Mouse (Mus musculus): Measurements from ENCODE around the gene Hmg20a. TPM values are rescaled to one million over a fixed set of nuclear protein-coding genes. Genes with fewer than 3 reads are reported as not detected.
A peak's percentile ranks its signal among the peaks of the same experiment; 100 is the strongest.

Hmg20a gene
- total RNA-seq, 4 experiments from 2014 or later, result 11.0 to 14.5 (median 11.1) TPM

DNA sequence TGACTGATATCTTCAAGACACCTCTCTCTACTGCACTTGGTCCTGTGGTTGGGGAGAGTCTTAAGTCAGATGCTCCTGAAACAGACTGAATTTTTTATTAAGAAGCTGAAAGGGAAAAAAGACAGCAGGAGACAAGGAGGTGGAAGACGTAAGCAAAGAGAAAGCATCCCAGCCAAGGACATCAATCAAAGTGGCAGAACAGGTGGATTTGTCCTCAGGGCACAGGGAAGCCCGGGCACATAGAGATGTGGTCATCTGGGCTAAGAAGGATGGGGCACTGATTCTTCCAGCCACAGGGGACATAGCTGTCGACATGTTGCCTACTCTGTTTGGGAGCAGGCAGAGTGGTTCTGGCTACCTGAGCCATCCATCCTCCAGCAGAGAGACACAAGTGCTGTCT is 97.8 kb downstream of the Hmg20a start:
- DNase-seq (ENCODE audit: low spot score in 2 of 2), result no peak

DNA sequence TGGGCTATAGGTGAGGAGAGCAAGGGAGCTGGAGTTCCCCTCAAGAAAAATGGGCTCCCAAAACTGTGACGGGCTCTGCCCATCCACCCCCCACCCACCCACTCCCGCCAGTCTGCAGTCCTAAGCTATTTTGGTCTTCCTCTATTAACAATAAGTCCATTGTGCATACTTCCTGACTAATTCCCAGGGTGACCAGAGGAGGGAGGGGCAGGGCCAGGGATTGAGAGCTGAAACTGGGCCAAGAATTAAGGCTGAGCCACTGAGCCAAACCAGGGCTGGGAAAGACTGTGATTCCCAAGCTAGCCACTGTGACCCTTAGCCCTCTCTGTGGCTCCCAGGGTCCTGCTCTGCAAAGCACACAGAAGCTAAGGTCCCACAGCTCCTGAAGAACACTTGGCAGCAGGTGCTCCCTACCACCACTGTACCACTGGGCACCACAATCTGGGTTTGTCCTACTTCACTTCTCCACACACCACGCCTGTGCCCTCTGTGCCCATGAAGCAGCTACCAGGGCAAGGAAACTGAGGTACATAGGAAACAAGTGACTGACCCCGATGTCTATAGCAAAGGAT is 98.4 kb downstream of the Hmg20a start:
- DNase-seq (ENCODE audit: low spot score in 2 of 2), result peak in 1 of 2 experiments; percentile 46

DNA sequence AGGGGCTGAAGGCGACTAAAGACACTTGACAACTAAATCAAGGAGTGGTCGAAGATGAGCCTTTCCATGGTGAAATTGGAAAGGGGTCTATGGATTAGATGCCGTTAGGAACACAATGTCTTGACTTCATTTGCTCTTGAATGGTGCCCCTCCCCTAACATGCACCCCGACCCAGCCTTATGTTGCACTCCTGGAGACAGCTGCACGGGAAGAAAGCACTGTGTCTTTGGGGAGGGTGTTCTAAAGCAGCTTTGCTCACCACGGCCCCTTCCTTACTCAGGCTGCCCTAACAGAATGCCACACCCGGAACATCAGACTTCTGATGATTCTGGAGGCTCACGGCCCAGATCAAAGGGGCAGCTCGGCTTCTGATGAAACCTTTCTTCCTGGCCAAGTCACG is 103.9 kb downstream of the Hmg20a start:
- DNase-seq (ENCODE audit: low spot score in 2 of 2), result no peak

DNA sequence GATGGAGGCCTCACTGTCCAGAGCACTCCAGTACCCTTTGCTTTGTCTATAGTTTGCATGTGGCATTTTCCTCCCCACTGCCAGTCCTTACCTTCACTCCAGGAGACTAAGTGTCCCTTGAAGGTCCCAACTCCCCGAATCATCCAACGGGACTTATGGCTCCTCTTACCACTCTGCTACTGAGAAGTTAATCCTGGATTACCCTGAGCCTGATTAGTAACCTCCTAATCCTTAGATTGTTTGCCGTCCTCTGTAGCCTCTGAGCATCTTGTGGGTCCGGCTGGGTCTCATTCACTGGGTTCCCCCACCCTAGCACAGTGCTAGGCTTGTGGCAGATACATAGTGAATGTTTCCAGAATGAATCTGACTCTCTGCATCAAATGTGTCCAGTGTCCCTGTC is 109.5 kb downstream of the Hmg20a start:
- no peak for DNase-seq (ENCODE audit: low spot score in 2 of 2)

DNA sequence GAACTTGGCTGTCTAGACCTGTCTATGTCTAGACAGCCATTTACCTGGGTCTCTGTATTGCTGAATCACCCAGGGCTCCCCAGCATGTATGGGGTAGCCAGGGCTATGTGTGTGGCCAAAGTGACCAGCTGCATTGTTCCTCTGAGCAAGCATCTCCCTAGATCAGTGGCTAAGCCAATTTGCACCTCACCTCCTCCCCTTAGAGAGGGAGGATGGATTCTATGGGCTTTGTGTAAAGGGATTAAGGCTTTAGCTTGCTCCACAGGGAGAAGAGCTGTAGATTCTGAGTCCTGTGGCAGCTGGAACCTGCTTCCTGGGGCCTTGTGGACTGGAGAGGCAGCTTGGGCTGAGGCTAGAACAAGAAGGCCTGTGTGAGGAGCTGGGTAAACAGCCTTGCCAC is 113.6 kb downstream of the Hmg20a start:
- no peak for DNase-seq (ENCODE audit: low spot score in 2 of 2)

DNA sequence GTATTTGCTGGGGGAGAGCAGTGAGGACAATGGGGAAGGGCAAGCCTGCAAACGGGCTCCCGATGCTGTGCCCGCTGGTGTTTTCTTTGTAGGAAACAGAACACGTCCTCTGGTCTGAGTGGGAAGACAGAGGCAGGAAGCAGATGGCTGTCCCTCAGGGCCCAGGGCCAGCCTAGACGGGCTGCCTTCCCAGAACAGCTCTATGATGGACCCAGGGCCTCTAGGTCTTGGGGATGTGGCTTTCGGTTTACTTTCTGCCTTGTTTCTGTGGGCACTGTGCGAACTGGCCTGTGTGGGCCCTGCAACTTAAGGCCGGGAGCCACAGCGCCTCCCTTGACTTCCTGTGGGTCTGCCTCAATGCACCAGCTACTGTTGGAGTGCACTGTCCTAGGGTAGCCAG is 115.5 kb downstream of the Hmg20a start:
- no peak for DNase-seq (ENCODE audit: low spot score in 2 of 2)

DNA sequence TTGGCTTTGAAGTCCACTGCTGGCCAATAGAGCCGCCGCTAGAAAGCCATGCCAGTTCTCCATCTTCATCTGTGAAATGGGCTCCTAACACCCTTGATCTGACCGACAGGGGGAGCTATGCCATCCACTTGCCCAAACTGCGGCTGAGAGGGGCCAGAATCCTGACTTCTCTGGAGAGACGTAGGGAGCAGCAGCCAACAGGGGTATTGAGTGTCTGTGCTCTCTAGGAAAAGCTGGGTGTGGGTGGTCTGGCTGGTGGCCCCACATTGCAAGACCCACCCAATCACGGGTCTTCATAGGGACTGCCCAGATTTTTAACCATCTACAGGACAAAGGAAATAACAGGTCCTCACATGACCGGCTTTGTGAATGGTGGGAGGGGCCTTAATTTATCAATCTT is 116.3 kb downstream of the Hmg20a start:
- no peak for DNase-seq (ENCODE audit: low spot score in 2 of 2)

DNA sequence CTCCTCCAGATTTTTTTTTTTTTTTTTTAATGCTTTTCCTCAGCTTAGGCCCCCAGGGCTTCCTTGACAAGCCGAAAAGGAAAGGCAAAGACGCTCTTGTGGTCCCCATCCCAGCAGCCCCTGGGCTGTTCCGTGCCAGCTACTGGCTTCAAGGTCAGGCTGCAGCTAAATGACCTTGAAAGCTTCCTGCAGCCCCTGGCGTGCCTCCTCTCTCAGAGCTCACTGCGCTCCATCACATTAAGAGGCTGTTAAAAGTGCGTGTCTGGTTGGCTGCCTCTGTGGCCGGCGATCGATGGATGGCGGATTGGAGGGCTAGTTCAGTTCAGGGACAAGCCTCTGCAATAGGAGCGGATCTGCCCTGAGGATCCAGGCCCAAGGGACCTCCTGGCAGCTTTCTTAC is 117.0 kb downstream of the Hmg20a start:
- no peak for DNase-seq (ENCODE audit: low spot score in 2 of 2)

DNA sequence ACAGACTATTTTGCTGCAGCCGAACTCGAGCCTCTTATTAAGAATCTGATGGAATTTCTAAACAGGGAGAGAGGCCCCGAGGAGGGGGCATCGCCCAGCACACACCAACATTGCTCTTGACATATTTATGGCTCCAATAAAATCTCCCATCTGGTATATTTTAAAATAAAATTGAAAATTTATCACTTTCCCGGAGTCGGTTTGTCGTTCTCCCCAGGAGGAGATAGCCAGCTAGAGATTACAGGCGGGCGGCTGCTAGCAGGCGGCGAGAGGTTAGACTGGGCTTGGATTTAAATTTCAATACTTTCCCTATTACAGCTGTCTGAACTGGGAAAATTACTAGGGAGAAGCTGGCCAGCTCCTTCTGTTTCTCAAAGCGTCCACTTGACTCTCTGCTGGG is 121.6 kb downstream of the Hmg20a start:
- DNase-seq (ENCODE audit: low spot score in 2 of 2), result no peak

DNA sequence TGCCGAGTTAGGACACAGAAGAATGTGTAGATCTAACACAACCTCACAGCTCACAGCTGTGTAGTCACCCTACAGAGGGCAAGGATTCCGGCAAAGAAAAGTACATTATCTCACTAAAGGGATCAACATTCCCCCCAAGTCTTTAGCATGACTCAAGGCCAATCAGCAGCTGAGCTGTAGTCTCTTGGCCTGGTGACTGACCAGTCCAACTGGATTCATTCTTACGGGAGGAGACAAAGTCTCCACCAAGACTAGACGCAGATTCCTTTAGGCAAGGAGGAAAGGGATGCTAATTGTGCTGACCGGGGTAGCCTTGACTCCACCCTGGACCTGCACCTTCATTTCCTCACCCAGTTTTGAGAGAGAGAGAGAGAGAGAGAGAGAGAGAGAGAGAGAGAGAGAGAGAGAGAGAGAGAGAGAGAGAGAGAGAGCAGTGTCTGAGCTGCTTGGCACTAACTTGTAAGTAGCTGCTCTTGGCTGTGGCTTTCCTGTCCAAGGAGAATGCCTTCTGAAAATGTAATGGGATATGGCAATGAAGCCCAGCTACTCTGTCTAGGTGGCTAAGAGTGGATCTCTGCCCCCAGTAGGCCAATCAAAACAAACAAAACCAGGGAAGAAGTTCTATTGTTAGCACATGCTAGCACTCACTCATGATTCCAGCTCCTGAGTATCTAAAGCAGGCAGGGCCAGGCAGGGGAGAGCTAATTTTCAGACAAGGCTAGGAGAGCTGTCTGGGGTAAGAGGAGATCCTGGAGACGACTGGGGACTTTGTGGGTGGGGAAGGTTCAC is 126.5 kb downstream of the Hmg20a start:
- no peak for DNase-seq (ENCODE audit: low spot score in 2 of 2)

Other genes starting within 250 kb of the Hmg20a start
- gene Peak1, start 542 bp upstream of the Hmg20a start, total RNA-seq (2022), result 10 to 100 TPM; 12.1 to 14.3 (median 13.2) TPM

All from gastrocnemius, adult 8-10 months (tissue).